Mouse (Mus musculus): Measurements from ENCODE around the gene Tmem14c. TPM values are rescaled to one million over a fixed set of nuclear protein-coding genes. Genes with fewer than 3 reads are reported as not detected.

Gene Tmem14c
- 115 and 136 TPM in 2 replicates for polyA plus RNA-seq (2021; fragmentation: Nextera tagmentation)
- long read RNA-seq, experiment 1, transcript Tmem14c-201 (6 exons, 914 nt): major isoform, 42 of 58 reads
- long read RNA-seq, experiment 1, partial matches to known transcripts: 4 of 58 reads
- long read RNA-seq, experiment 1, other reads (novel, unspliced or antisense): 12 of 58 reads
- long read RNA-seq, experiment 2, transcript Tmem14c-201 (6 exons, 914 nt): major isoform, 93 of 130 reads
- long read RNA-seq, experiment 2, partial matches to known transcripts: 7 of 130 reads
- long read RNA-seq, experiment 2, other reads (novel, unspliced or antisense): 30 of 130 reads

DNA sequence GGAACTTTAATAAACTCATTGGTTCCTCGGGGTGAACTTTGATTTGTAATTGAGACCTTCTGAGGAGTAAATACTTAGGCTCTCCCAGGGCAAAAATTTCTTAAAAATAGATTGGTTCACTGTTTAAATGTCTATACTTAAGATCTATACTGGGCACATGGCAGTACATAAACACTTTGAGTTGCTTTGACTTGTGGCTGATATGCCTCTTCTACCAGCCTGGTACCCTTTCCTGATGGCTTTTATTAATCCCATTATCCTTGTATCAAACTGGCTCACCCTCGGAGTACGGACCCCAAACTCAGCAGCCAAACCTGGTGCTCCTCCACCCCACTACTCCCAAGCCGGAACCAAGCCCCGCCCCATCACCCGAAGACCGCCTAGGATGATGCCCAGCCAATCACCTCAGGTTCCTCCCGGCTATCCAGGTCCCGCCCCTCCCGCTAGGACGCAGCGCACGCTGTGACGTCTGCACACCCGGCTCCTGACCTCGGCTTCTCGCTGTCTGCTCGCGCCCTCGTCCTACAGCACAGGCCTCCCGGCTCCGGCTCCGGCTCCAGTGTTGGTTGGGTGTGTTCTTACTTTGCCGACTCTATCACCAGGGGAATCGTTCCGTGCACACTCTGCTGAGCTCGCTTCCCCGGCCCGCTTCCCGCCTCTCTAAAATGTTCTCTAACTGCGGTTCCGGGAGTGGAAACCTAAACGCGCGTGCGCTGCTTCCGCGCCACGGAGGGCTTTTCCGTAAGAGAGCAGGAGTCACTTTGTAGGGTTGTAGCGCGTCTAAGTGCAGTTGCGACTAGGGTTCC lies at the start of gene Tmem14c:
TSS of gene Tmem14c (plus strand) at position 464 of the 806 bp plus-strand sequence.

GRCm38 (mm10) chr13:41000926-41001639 lies 15.0 kb upstream of the Tmem14c start, which contains the start of gene Pak1ip1:
Pak1ip1 (plus strand) TSS chr13:41001023.

Other genes with a start within 250 kb of the Tmem14c start
- 6.8 and 9.4 TPM in 2 replicates for gene Gcnt2, start 156.5 kb upstream of the Tmem14c start, polyA plus RNA-seq (2021; fragmentation: Nextera tagmentation)
- gene Pak1ip1, start 15.3 kb upstream of the Tmem14c start, polyA plus RNA-seq (2021; fragmentation: Nextera tagmentation): 52.6 and 60.9 TPM in 2 replicates
- gene Mak, start 63.4 kb downstream of the Tmem14c start, polyA plus RNA-seq (2021; fragmentation: Nextera tagmentation): 1.4 and 1.5 TPM in 2 replicates
- not detected in 2 replicates for gene Gcm2, start 94.7 kb downstream of the Tmem14c start, polyA plus RNA-seq (2021; fragmentation: Nextera tagmentation)
- 0.10 TPM in 1 of 2 replicates, not detected in the other for gene Sycp2l, start 98.0 kb downstream of the Tmem14c start, polyA plus RNA-seq (2021; fragmentation: Nextera tagmentation)
- gene Elovl2, start 204.1 kb downstream of the Tmem14c start, polyA plus RNA-seq (2021; fragmentation: Nextera tagmentation): 12.1 and 13.7 TPM in 2 replicates
- 34.1 and 53.7 TPM in 2 replicates for gene Smim13, start 233.6 kb downstream of the Tmem14c start, polyA plus RNA-seq (2021; fragmentation: Nextera tagmentation)